Mouse (Mus musculus) ES-CJ7 (cell line): ENCODE results near the gene Scn8a.

Source experiments
- DNase-seq: peaks from one replicate; pipeline ENCODE4 v3.0.0; 2011; ENCODE audit warnings: low read depth, low spot score

The Scn8a gene

DNA sequence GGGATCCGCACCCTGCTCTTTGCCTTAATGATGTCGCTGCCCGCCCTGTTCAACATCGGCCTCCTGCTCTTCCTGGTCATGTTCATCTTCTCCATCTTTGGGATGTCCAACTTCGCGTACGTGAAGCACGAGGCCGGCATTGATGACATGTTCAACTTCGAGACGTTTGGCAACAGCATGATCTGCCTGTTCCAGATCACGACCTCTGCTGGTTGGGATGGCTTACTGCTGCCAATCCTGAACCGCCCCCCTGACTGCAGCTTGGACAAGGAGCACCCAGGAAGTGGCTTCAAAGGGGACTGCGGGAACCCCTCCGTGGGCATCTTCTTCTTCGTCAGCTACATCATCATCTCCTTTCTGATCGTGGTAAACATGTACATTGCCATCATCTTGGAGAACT, 170.0 kb downstream of the Scn8a start:
- DNase-seq, result peak; percentile 79

DNA sequence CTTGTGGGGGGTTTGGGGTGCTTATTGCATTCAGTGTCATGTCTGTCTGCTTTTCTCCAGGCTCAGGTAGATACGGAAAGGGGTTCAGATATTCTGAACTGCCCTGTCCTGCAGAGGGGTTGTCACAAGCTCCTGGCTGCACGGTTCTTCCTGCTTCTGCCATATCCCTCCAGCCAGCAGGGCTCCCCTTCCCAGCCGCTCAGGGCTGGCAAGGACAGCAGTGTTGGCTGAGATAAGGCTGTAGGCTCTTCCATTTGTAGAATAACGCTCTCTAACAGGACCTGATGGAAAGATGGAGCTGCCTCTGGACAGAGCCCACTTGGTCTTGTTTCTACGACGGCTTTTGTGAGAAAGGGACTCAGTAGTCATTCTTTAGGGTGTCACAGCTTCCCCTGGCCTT, 172.3 kb downstream of the Scn8a start:
- no peak for DNase-seq

DNA sequence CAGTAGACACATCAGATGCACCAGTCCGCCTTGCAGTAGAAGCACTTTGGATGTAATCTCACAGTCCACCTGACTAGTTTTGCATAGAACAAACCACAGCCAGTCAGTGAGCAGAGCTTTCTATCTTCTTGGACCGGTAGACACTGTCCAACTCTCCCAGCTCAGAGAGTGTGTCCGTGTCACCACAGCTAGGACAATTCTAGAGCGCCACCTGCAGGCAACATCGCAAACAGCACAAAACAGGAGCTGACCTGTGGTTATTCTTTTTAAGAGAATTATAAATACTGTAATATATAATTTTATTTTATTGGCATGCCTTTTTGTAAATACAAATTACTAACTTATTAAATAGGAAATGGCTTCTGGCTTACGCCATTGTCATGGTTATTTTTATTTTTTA, 173.0 kb downstream of the Scn8a start:
- peak; percentile 62 for DNase-seq

DNA sequence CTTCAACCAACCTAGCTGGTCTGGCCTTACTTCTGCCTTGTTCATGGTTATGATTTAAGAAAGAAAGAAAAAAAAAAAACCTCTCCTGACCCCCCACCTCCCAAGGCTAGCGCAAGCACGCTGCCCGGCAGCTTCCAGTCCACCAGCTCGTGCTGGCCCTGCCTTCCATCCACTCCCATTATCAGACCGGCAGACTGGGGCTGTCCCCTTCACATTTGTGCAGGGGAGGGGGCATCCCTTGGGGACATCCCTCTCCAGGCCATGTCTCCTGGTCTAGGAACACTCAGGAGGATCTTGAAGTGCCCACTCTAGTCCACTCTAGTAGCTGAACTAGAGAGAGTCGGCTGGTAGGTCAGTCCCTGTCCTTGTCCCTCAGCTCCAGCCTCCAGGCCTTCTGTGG, 174.9 kb downstream of the Scn8a start:
- DNase-seq, result no peak

DNA sequence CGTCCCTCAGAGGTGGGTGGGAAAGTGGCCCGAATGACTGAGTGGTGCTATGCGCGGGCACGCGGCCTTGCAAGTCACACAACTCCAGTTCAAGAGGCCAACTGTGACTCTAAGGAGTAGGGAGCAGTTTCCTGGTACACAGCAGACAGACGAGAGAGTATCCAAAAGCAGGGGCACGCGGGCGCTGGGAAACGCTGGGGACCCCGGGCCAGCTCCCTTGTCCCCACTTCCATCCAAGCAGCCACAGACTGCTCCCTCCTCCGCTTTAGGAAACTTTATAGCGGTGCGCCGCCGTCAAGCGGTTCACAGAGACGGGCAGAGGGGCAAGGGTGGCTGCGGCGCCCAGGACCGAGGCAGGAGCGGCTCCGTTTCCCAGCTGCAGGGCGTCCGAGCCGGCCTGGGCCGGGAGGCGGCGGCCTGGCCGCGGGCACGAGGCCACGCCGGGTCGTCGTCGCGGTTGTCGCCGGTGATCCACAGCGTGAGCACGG, 176.4 kb downstream of the Scn8a start:
- DNase-seq, result no peak

DNA sequence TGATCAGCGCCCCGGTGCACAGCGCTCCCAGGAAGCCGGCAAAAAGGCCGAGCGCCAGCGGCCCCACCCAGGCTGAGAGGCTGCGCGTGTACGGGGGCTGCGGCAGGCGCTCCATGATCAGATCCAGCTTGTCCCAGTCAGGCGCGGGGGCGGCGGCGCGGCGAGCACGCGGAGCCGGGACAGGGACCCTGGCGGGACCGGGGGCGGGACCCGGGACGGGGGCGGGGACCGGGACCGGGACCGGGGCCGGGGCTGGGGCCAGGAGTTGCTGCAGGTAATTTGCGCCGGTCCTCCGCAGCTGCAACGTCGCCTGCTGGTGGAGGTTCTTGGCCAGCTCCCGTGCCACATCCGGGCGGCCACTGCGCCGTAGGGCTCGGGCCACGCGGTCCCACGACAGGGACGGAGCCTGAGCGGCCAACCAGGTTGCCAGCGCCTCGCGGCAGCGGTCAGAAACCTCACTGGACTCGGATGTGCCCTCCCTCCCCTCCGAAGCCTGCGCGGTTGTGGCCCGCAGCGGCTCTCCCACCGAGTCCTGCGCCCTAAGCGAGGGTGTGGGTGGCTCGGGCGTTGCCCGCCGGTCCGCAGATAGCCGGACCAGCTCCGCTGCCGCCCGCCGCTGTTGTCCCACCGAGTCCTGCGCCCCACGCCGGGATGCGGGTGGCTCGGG, 177.0 kb downstream of the Scn8a start:
- DNase-seq, result peak; percentile 31

DNA sequence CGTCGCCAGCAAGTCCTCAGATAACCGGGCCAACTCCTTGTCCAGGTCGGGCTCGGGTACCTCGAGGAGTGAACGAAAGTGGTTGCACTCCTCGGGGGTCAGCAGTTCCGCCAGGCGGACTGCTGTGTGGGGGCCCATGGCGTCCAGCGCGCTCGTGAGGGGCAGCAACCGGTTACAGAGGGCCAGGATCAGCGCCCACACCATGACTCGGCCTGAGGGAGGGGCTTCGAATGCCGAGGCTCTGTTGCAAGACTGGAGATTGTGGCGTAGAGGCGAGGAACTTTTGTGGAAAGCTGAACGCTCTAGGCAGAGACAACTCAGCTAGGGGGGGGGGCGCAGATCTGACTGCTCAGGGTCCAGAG, 177.5 kb downstream of the Scn8a start, which contains the start of gene Gm47841:
Gene Gm47841 (minus strand): TSS at position 204 of the 362 bp plus-strand sequence.
- DNase-seq, result no peak

DNA sequence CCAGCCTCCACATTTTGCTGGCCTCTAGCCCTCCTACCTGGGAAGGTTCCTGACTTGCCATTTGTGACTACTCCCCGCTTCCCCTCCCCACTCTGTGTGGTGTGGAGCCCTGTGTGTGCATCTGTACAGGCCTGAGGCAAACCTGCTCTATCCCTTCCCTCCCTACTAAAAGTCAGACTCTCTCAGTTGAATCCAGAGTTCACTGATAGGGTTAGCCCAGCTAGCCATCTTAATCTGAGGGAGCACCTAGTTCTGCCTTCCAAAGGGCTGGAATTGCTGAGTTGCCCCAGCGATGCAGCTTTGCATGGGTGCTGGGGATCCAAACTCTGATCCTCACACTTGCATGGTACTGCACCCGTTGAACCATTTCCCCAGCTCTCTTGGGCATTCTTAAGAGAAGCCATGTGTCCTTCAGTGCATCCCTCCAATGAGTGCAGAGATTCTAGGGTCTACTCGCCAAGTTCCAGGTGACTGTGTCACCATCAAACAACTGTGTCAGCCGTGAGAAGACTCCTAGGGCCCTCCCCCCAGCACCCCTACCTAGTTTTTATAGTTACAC, 178.8 kb downstream of the Scn8a start:
- peak; percentile 61 for DNase-seq

DNA sequence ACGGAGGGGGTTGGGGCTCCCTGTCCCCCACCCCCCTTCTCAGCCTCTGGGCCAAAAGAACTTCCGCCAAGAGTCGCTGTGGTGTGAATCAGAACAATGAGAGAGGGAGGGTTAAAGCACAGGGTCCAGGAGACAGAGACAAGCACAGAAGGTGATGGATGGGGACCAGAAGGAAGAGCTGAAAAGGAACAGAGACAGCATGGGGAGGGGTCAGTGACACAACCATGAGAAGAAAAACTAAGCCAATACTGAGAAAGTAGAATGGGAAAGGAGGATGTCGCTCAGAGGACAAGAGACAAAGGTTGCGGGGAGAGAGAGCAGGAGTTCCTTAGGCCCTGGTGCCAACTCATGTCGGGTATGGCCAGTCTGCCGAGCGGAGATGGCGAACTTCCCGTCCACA, 182.2 kb downstream of the Scn8a start:
- DNase-seq, result no peak

DNA sequence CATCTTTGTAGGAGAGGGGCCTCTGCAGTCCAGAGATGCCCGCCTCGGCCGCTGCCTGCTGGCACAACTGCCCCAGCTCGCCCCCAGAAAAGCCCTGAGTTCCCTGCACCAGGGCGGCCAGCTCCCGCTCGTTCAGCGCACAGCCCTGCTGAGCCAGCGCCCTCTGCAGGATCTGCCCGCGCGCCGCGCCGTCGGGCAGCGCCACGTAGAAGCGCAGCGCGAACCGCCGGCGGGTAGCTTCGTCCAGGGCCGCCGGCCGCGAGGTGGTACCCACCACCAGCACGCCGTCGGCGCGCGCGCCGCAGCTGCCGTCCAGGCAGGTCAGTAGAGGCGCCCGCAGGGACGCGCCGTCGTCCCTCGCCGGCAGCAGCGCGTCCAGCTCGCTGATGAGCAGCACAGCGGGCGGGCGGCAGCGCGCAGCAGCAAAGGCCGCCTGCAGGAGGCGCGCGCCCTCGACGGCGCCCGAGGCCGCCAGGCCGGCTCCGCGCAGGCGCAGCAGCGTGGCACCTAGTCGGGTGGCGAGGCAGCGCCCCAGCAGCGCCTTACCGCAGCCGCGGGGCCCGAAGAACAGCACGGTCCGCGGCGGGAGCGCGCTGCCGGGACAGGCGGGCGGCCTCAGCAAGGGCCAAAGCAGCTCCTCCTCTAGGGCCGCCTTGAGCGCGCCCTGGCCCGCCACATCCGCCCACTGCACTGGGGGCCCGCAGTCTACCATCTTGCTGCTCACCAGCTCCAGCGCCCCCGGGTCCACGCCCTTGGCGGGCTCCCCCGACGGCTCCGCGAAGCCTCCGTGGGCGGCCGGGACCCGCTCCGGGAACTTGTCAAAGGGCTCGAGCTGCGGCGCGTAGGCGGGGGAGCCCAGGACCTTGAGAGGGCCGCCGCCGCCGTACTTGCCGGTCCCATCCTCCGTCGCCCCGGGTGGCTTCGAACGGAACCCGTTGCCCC, 183.2 kb downstream of the Scn8a start:
- DNase-seq, result peak; percentile 69

DNA sequence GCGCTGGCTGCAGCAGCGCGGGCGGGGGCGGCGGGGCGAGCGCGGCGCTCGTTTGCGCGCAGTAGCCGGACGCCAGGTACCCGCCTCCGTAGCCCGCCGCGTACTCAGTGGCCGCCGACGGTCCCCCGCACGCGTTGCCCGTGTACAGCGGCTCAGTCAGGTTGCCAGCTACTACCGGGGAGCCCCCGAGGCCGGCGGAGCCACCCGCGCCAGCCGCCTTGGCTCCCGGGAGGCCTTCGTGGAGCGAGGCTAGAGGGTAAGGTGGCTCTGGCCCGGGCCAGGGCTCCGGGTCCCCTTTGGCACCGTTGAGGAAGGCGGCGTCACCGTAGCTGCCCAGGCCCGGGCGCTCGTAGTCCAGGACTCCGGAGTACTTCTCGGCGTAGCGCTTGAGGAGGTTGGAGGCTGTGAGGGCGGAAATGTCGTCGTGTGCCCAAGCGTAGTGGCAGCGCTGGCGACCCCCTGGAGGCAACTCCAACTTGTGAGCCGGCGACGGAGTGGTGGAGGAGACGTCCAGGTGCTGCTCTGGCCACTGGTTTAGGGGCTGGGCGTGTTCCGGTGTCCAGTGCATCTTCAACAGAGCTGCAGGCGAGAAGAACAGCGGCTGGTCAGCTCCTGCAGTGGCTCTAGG, 184.3 kb downstream of the Scn8a start:
- no peak for DNase-seq

DNA sequence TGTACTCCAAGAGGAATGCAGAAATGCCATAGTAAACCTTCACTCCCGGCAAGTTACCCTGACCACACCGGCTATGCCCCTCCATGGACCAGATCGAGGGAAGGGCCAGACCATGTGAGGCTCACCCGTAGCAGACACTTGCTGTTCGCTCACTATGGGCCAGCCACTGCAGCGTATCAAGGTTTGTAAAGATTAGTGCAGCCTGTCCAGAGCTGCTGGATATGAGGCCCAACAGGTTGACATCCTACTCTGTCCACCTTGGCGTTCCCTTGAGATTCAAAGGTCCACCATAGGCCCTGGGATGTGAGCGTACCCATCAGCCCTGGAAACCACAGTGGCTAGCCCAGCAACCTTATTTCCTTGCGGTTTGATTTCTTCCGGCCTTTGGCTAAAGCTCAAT, 184.9 kb downstream of the Scn8a start:
- DNase-seq, result no peak

DNA sequence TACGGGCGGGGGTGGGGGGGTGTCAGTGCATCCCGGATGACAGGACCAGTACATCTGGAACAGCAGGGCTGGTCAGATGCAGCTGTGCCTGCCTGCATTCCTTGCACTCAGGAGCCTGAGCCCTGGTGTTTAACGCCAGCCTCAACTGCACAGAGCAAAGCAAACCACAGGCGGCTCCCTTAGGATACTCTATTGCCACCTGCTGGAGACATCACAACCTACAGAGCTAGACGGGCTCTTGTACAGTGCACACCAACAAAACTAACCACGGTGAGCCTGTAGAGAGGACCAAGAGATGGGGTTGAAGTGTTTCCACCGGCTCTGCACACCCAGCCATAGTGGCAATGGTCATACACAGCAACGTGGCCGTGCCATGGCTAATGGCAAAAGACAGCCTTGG, 186.6 kb downstream of the Scn8a start:
- DNase-seq, result peak; percentile 87

DNA sequence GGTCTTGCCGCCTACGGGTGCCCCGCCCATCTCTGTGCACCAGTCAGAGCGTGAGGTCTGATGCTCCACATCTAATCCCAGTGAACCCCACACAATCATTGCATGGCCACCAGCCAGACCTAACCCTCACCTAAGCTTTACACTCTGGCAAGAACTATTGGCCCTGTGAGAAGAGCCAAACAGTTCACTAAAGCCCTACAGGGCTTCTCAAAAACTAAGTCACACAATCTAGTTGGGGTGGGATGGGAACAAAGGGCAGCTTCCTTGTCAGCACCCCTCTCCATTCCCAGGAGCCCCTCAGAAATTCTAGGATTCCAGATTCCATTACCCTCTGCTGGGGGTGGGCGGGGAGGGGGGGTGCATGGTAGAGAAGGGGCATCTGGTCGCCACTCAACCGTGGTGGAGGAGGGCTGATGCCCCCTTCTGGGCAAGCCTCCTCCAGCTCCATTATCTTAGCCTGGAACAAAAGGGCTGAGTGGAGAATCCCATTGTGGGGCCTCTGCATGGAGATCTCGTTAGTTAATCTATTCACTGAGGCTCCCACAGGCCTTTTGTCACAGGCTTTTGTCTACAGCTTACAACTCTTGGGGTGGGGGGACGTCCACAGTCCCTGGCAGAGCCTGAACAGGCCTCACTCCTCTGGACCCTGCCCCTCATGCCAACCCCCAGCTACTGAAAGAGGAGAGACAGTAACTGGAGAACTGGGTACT, 190.1 kb downstream of the Scn8a start:
- DNase-seq, result no peak

DNA sequence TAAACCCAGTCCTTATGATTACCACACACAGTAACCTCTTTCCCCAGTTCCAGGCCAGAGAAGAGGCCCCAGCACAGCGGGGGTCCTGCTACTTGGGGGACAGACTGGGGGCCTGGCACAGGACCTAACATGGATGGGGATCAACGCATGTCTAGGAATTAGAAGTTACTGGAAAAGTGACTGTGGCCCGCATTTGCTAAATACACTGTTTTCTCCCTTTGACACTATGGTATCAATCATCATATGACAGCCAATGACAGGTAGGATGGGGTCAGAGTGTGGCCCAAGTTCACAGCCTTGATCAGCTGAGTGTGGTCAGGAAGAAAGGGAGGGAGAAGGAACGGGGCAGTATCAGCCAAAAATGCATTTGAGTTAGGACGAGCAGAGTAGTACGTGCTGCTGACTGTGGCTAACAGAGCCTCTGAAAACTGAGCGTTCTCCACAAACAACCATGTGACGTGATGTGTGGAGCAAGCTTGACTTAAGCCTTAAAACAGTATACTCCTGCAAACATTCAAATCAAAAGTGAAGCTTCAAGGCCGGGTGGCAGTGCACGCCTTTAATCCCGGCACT, 190.7 kb downstream of the Scn8a start:
- no peak for DNase-seq

DNA sequence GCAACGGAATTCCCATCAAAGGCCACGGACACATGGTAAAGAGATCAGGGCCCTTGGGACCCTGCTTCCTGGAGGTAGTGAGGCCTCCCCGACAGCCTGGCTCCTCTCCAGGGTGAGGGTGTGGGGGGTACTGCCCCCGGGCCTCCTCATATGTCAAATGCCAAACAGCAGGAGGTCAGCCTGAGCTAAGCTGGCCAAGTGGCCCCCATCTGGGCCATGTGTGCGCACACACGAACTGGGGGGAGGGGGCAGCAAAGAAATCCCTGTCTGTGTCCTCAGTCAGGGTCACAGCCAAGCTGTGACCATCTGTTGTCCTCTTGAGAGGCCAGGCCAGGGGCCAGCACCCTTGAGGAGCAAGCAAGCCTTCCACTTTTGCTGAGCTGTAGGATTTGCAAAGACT, 195.4 kb downstream of the Scn8a start:
- DNase-seq, result no peak

DNA sequence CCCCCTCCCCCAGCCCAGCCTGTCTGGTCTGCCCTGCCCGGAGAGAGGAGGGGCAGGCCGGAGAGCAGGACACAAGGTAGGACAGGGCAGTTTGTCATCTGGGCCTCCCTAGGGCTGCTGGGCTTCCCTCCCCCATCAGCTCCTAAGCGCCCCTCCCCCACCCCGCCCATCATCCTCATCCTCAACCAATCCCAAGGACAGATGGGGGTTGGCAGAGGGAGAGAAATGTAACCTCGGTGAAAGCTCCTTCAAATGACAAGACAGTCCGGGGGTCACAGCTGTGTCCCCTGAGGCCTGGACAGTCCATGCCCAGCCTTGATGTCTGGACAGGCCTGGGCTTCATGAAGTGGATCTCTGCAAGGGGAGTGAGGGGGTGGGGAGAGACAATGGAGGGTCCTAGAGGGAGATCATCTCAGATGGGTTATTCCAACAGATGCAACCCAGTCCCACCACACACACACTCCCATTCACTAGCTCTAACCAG, 196.7 kb downstream of the Scn8a start:
- DNase-seq, result no peak

DNA sequence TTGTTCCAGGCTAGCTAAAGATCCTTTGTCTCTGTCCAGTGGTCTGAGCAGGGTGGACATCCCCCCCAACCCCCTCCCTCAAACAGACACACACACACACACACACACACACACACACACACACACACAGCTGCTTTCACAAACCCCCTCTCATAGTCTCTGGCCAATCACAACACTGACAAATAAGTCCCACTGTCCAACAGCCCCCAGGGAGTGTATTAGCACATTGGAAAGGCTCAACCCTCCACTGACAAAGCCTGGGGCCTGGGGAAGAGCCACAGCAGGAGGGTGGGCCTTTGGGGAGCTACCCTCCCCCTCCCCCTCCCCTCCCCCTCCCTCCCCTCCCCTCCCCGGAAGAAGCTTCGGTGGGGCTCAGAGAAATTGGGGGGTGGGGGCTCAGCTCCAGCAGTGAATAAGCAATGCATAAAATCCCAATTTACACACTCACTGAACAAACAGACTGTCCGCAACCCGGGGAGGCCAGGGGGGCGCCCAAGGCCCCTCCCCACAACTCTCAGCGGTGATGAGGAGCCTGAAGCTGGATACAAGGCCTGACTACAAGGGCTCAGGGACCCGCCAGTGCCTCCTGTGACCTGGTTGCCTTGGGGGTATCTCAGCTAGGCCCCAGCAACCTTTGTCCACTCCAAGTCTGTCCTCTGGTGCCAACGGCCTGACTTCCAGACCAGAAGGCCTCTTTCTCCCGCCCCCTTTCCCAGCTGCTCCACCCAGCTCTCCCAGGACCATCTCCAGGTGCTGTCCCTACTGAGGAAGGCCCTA, 197.4 kb downstream of the Scn8a start:
- peak; percentile 43 for DNase-seq

DNA sequence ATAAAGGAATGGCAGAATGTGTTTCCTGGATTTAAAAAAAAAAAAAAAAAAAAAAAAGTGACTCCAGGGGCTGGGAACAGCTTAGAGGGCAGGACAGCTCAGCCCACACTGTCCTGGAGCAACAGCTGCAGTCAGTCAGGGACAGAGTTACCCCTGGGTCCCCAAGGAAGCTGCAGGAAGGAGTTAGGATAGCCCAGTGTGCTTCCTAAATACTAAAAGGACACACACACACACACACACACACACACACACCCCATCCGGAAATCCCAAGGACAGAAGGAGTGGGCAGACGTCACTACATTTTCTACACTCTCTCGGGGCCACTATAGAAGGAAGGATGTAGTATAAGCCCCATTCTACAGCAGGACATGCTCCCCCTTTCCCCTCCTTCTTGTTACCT, 198.4 kb downstream of the Scn8a start:
- DNase-seq, result no peak

DNA sequence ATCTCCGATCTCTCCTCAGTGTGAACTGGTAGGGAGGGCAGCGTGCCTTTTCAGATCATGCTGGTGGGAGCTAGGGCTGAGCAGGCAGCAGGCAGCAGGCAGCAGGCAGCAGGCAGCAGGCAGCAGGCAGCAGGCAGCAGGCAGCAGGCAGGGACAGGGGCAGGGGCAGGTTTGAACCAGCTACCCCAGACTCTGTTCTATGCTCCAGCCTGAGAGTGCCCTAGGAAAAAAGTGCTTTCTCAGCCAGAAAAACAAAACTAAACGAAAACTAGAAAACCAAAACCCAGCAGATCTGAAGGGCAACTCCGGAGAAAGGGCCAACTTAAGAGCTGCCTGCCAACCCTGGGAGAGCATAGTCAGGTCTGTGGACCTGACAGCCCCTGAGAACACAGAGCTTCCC, 199.0 kb downstream of the Scn8a start:
- DNase-seq, result no peak
